Mouse (Mus musculus): ENCODE measurements at regions not wholly inside any gene's neighbourhood (a gene's known extent, or its start where the extent isn't known, plus 50 kb on each side); places are given as distances from the start of the nearest gene placed in this dataset.

GRCm38 (mm10) chr7:96102727-96103126 lies 68.3 kb upstream of the Tenm4 start:
- no peak overlapping the region for H3K4me3 ChIP-seq (replicated peaks; ENCODE audit: low read length)
- H3K4me1 ChIP-seq (ENCODE audit: control insufficient read depth, insufficient read depth, low read length) = no peaks in the 10 kb centered on the region
- no peaks in the 10 kb centered on the region for H3K36me3 ChIP-seq (ENCODE audit: control insufficient read depth, insufficient read depth, low read length)
- H3K4me2 ChIP-seq (replicated peaks; ENCODE audit: low read depth, low read length, severe bottlenecking) = no peak overlapping the region
- WGBS = 55% methylated on average over 6 of the region's 6 CpGs
- TF ChIP-seq POLR2A (IDR thresholded peaks at IDR 0.05; ENCODE audit: borderline replicate concordance, extremely low read depth, insufficient read depth, insufficient read length) = no peak
- no peaks in the 10 kb centered on the region for H3K9me3 ChIP-seq (ENCODE audit: control insufficient read depth, low read length)
- H3K9ac ChIP-seq (ENCODE audit: low read depth, low read length, severe bottlenecking) = no peak overlapping the region
- no peaks in the 10 kb centered on the region for H3K27me3 ChIP-seq (ENCODE audit: control insufficient read depth, insufficient read depth, low read length)
- ATAC-seq (ENCODE audit: low FRiP score, low read depth) (no peak), DNase-seq (ENCODE audit: low spot score) (peak; percentile 14)
- no peak overlapping the region for H3K27ac ChIP-seq (replicated peaks; ENCODE audit: low read depth, low read length)

DNA sequence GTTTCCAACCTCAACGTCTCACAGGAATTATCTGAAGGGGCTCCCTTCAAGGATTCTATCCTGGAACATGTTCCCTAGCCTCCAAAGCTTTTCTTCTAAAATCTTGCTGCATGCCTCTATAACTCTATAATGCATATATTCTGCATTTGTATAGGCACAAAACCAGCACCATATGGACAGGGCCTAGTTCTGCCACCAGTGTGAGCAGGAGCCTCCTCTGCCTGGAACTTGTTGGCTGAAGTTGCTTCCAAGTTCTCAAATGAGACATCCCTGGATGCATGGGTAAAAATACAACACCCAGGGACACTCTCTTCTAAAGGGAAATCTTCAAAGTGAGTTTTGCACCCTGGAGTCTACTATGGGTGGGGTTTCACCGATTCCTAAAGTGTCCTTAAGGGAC lies 62.3 kb upstream of the Tenm4 start:
- no peak overlapping the region for H3K4me3 ChIP-seq (replicated peaks; ENCODE audit: low read length)
- H3K27me3 ChIP-seq (ENCODE audit: control insufficient read depth, insufficient read depth, low read length) = no peaks in the 10 kb centered on the region
- no peaks in the 10 kb centered on the region for H3K36me3 ChIP-seq (ENCODE audit: control insufficient read depth, insufficient read depth, low read length)
- H3K27ac ChIP-seq (replicated peaks; ENCODE audit: low read depth, low read length) = no peak overlapping the region
- H3K9ac ChIP-seq (ENCODE audit: low read depth, low read length, severe bottlenecking) = no peak overlapping the region
- H3K9me3 ChIP-seq (ENCODE audit: control insufficient read depth, low read length) = no peaks in the 10 kb centered on the region
- no peak overlapping the region for H3K4me2 ChIP-seq (replicated peaks; ENCODE audit: low read depth, low read length, severe bottlenecking)
- no peak for ATAC-seq (ENCODE audit: low FRiP score, low read depth)
- no peaks in the 10 kb centered on the region for H3K4me1 ChIP-seq (ENCODE audit: control insufficient read depth, insufficient read depth, low read length)
- TF ChIP-seq POLR2A (IDR thresholded peaks at IDR 0.05; ENCODE audit: borderline replicate concordance, extremely low read depth, insufficient read depth, insufficient read length) = no peak
- WGBS = 70% methylated on average over 2 of the region's 2 CpGs
- no peak for DNase-seq (ENCODE audit: low spot score)

GRCm38 (mm10) chr7:96120142-96120541 lies 50.9 kb upstream of the Tenm4 start:
- Histone ChIP-seq H3K4me3 (replicated peaks; ENCODE audit: low read length) (no peak overlapping the region), H3K36me3 (ENCODE audit: control insufficient read depth, insufficient read depth, low read length) (no peaks in the 10 kb centered on the region), H3K27me3 (ENCODE audit: control insufficient read depth, insufficient read depth, low read length) (no peaks in the 10 kb centered on the region), H3K4me2 (replicated peaks; ENCODE audit: low read depth, low read length, severe bottlenecking) (no peak overlapping the region), H3K4me1 (ENCODE audit: control insufficient read depth, insufficient read depth, low read length) (no peaks in the 10 kb centered on the region), H3K9ac (ENCODE audit: low read depth, low read length, severe bottlenecking) (no peak overlapping the region), H3K27ac (replicated peaks; ENCODE audit: low read depth, low read length) (no peak overlapping the region), H3K9me3 (ENCODE audit: control insufficient read depth, low read length) (no peaks in the 10 kb centered on the region)
- WGBS = 75% methylated on average over 8 of the region's 8 CpGs
- ATAC-seq (ENCODE audit: low FRiP score, low read depth) (no peak), DNase-seq (ENCODE audit: low spot score) (no peak)
- TF ChIP-seq POLR2A (IDR thresholded peaks at IDR 0.05; ENCODE audit: borderline replicate concordance, extremely low read depth, insufficient read depth, insufficient read length) = no peak
